ENCODE assay signal across 8 mouse cellular contexts in genomic region chr14:61683356-61683740, GRCm38 (mm10).
DNase-seq lines count a peak whose midpoint lies in the region; ATAC-seq and TF ChIP-seq lines count a peak whose summit lies in the region.

No protein-coding gene starts in this region.

- H3K4me1 ChIP-seq in bone marrow macrophage, adult 2 months (ENCODE audit: control insufficient read depth, insufficient read depth, low read length): peaks cover 23% of the 10 kb centered on the region
- H3K4me1 ChIP-seq in heart, embryonic 14.5 days (ENCODE audit: control insufficient read depth in 2 of 2, insufficient read depth in 2 of 2, low read length in 2 of 2): peaks cover 18 to 38% of the 10 kb centered on the region in 2 experiments; a peak in 3 of 4 replicates
- H3K4me1 ChIP-seq in liver, embryonic 12.5 days: peaks cover 64% of the 10 kb centered on the region
- peaks cover 26% of the 10 kb centered on the region for H3K4me1 ChIP-seq in stomach, embryonic 15.5 days

- peak overlapping the region; percentile 92 for H3K4me3 ChIP-seq in bone marrow macrophage, adult 2 months (ENCODE audit: insufficient read depth, low read length)
- H3K4me3 ChIP-seq in heart, embryonic 14.5 days (ENCODE audit: control insufficient read depth in 1 of 2, insufficient read depth in 1 of 2, low read depth in 1 of 2, low read length in 2 of 2): peak overlapping the region; percentile 89 to 94
- peak overlapping the region; percentile 79 for H3K4me3 ChIP-seq in liver, embryonic 12.5 days
- H3K4me3 ChIP-seq in stomach, embryonic 15.5 days (replicated peaks): peak overlapping the region; percentile 66

- peak overlapping the region; percentile 95 for H3K9ac ChIP-seq in heart, embryonic 14.5 days (ENCODE audit: low read length)
- H3K9ac ChIP-seq in liver, embryonic 12.5 days: peak overlapping the region; percentile 94
- no peak overlapping the region for H3K9ac ChIP-seq in stomach, embryonic 15.5 days

- no peaks in the 10 kb centered on the region for H3K9me3 ChIP-seq in heart, embryonic 14.5 days (ENCODE audit: control insufficient read depth, low read length)
- H3K9me3 ChIP-seq in liver, embryonic 12.5 days (replicated peaks): no peaks in the 10 kb centered on the region
- no peaks in the 10 kb centered on the region for H3K9me3 ChIP-seq in stomach, embryonic 15.5 days

- H3K27me3 ChIP-seq in heart, embryonic 14.5 days (ENCODE audit: control insufficient read depth, insufficient read depth, low read length): peaks cover 7% of the 10 kb centered on the region
- peaks cover 44% of the 10 kb centered on the region for H3K27me3 ChIP-seq in liver, embryonic 12.5 days (replicated peaks)
- 0 out of 2 replicates have a peak, but pooled peaks cover 14% of the 10 kb centered on the region for H3K27me3 ChIP-seq in stomach, embryonic 15.5 days (replicated peaks)

- 18% methylated on average over 9 of the region's 9 CpGs for WGBS in heart, embryonic 14.5 days
- WGBS in liver, embryonic 12.5 days (ENCODE audit: insufficient replicate concordance): 10% methylated on average over 9 of the region's 9 CpGs
- 13% methylated on average over 9 of the region's 9 CpGs for WGBS in stomach, embryonic 15.5 days

- no peak for ATAC-seq in heart, embryonic 14.5 days (ENCODE audit: insufficient number of reproducible peaks, insufficient read depth, low FRiP score, low read depth)
- no peak for ATAC-seq in liver, embryonic 12.5 days
- ATAC-seq in stomach, embryonic 15.5 days (ENCODE audit: insufficient read depth, low FRiP score, low read depth): no peak

- peak; percentile 10 for DNase-seq in kidney, adult 9 months
- no peak for DNase-seq in kidney, postnatal 10 days
- no peak for DNase-seq in urinary bladder, postnatal 14 days (ENCODE audit: low spot score)
- DNase-seq in urinary bladder, postnatal 36 days (ENCODE audit: low spot score in 2 of 2): no peak

- H3K36me3 ChIP-seq in heart, embryonic 14.5 days (ENCODE audit: control insufficient read depth, insufficient read depth, low read length): 0 out of 2 replicates have a peak, but pooled peaks cover 4% of the 10 kb centered on the region
- peaks cover 2% of the 10 kb centered on the region; the same call in 1 of the 2 replicates for H3K36me3 ChIP-seq in liver, embryonic 12.5 days
- no peaks in the 10 kb centered on the region for H3K36me3 ChIP-seq in stomach, embryonic 15.5 days

- H3K4me2 ChIP-seq in heart, embryonic 14.5 days (ENCODE audit: low read length): peak overlapping the region; percentile 94
- peak overlapping the region; percentile 90 for H3K4me2 ChIP-seq in liver, embryonic 12.5 days
- peak overlapping the region; percentile 83 for H3K4me2 ChIP-seq in stomach, embryonic 15.5 days

- TF ChIP-seq POLR2A in bone marrow macrophage, adult 2 months (IDR thresholded peaks at IDR 0.05; ENCODE audit: borderline replicate concordance, low read depth, low read length): no peak

- TF ChIP-seq CTCF in bone marrow macrophage, adult 2 months (IDR thresholded peaks at IDR 0.05; ENCODE audit: low read depth, low read length): no peak

- peak overlapping the region; percentile 99 for H3K27ac ChIP-seq in bone marrow macrophage, adult 2 months (ENCODE audit: insufficient read depth, low read depth, low read length)
- H3K27ac ChIP-seq in heart, embryonic 14.5 days (replicated peaks in 1 of 2; ENCODE audit: control insufficient read depth in 1 of 2, insufficient read depth in 1 of 2, low read depth in 2 of 2, low read length in 2 of 2): peak overlapping the region in 1 of 2 experiments; percentile 99; a peak in 2 of 4 replicates
- H3K27ac ChIP-seq in liver, embryonic 12.5 days: peak overlapping the region; percentile 97
- H3K27ac ChIP-seq in stomach, embryonic 15.5 days: peak overlapping the region; percentile 94
